Mouse (Mus musculus) cerebellum, adult 2 months (tissue): Measurements from ENCODE around the gene Cdh15.

ENCODE experiments used
- CTCF ChIP-seq: fragments of 200-500 bp; IDR thresholded peaks from 2 replicates; pipeline ENCODE4 v1.5.1; 2011; ENCODE audit warnings: low read depth, mild to moderate bottlenecking, control low read depth, low read length, moderate library complexity, borderline replicate concordance; ENCODE audit not compliant: insufficient read depth
- POLR2A ChIP-seq: fragments of 200-500 bp; IDR thresholded peaks from 2 replicates; pipeline ENCODE4 v1.6.1; 2011; ENCODE audit warnings: low read length, control low read depth, borderline replicate concordance; ENCODE audit not compliant: insufficient read depth

DNA sequence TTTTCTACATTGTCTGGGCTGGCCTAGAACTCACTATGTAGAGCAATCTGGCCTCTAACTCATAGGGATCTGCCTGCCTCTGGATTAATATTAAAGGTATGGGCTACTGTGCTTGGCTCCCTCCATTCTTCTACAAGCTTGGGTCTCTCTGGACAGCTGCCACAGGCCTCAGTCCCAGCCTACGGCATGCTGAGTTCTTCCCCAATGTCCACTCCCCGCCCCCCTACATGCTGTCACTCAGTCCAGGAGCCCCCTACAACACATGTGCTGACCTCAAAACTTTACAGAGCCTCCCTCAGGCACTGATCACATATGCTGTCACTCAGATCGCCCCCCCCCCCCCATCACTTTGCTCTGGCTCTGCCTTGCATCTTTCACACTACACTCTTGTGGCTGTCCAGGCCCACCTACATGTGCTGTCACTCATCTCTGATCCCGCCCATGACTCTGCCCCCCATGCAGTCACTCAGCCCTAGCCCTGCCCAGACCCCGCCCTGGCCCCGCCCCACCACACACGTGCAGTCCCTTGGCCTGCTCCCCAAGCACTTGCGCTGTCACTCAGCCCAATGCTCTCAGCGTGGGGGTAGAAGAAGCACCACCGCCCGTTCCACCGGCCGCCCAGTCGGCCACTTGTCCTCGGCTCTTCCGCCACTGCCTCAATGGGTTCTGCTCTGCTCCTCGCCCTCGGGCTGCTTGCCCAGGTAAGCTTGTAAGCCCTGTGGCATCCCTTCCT is at the start of gene Cdh15:
- TF ChIP-seq POLR2A = peak; percentile 82
- TF ChIP-seq CTCF = no peak
